Mouse (Mus musculus) ES-Bruce4 (cell line): ENCODE data around the gene Traf4.

Experiments
- CTCF ChIP-seq: IDR thresholded peaks from one replicate; pipeline ENCODE4 v1.8.1; 2011; ENCODE audit warnings: low read depth, low read length
- EP300 ChIP-seq: IDR thresholded peaks from 2 replicates; pipeline ENCODE4 v1.6.1; 2011; ENCODE audit warnings: low read depth, low read length; ENCODE audit not compliant: insufficient read depth
- POLR2A ChIP-seq: IDR thresholded peaks from one replicate; pipeline ENCODE4 v1.8.1; 2011; ENCODE audit warnings: low read length; ENCODE audit not compliant: insufficient read depth

- no peak for TF ChIP-seq CTCF
- TF ChIP-seq POLR2A: no peak
- TF ChIP-seq EP300: no peak
Observed at GRCm38 (mm10) chr11:78178859-78179437, 13.6 kb upstream of the Traf4 start.
